Mouse (Mus musculus): ENCODE data around the gene Camk1d. TPM values are rescaled to one million over a fixed set of nuclear protein-coding genes. Genes with fewer than 3 reads are reported as not detected.

Camk1d gene
- total RNA-seq, 2 experiments from 2014 or later, result 99.2 to 101 TPM

GRCm38 (mm10) chr2:5673816-5674215 is 40.5 kb downstream of the Camk1d start:
- no peak for DNase-seq (ENCODE audit: extremely low spot score in 1 of 2, low spot score in 2 of 2)
- intact Hi-C loops (cut with DNase I), result no loop called here

GRCm38 (mm10) chr2:5672906-5673589 is 41.3 kb downstream of the Camk1d start:
- DNase-seq (ENCODE audit: extremely low spot score in 1 of 2, low spot score in 2 of 2), result no peak
- intact Hi-C loops (cut with DNase I), result no loop called here

GRCm38 (mm10) chr2:5670146-5670545 is 44.2 kb downstream of the Camk1d start:
- intact Hi-C loops (cut with DNase I), result no loop called here
- DNase-seq (ENCODE audit: extremely low spot score in 1 of 2, low spot score in 2 of 2), result no peak

GRCm38 (mm10) chr2:5669498-5670040 is 44.7 kb downstream of the Camk1d start:
- DNase-seq (ENCODE audit: extremely low spot score in 1 of 2, low spot score in 2 of 2), result peak in 1 of 2 experiments; percentile 35
- intact Hi-C loops (cut with DNase I), result no loop called here

GRCm38 (mm10) chr2:5668940-5669339 is 45.4 kb downstream of the Camk1d start:
- intact Hi-C loops (cut with DNase I), result no loop called here
- DNase-seq (ENCODE audit: extremely low spot score in 1 of 2, low spot score in 2 of 2), result no peak

- intact Hi-C loops (cut with DNase I), result no loop called here
- no peak for DNase-seq (ENCODE audit: extremely low spot score in 1 of 2, low spot score in 2 of 2)
Measured at GRCm38 (mm10) chr2:5663499-5663898, 50.8 kb downstream of the Camk1d start.

- intact Hi-C loops (cut with DNase I), result no loop called here
- DNase-seq (ENCODE audit: extremely low spot score in 1 of 2, low spot score in 2 of 2), result no peak
Measured at GRCm38 (mm10) chr2:5661946-5662345, 52.4 kb downstream of the Camk1d start.

- intact Hi-C loops (cut with DNase I), result no loop called here
- no peak for DNase-seq (ENCODE audit: extremely low spot score in 1 of 2, low spot score in 2 of 2)
Measured at GRCm38 (mm10) chr2:5658000-5658399, 56.3 kb downstream of the Camk1d start.

GRCm38 (mm10) chr2:5656326-5656725 is 58.0 kb downstream of the Camk1d start:
- DNase-seq (ENCODE audit: extremely low spot score in 1 of 2, low spot score in 2 of 2), result no peak
- intact Hi-C loops (cut with DNase I), result no loop called here

- intact Hi-C loops (cut with DNase I), result no loop called here
- no peak for DNase-seq (ENCODE audit: extremely low spot score in 1 of 2, low spot score in 2 of 2)
Measured at GRCm38 (mm10) chr2:5652071-5652470, 62.2 kb downstream of the Camk1d start.

- DNase-seq (ENCODE audit: extremely low spot score in 1 of 2, low spot score in 2 of 2), result no peak
- intact Hi-C loops (cut with DNase I), result no loop called here
Measured at GRCm38 (mm10) chr2:5651285-5651870, 62.9 kb downstream of the Camk1d start.

- DNase-seq (ENCODE audit: extremely low spot score in 1 of 2, low spot score in 2 of 2), result no peak
- intact Hi-C loops (cut with DNase I), result no loop called here
Measured at GRCm38 (mm10) chr2:5649226-5649625, 65.1 kb downstream of the Camk1d start.

GRCm38 (mm10) chr2:5648764-5649163 is 65.6 kb downstream of the Camk1d start:
- no peak for DNase-seq (ENCODE audit: extremely low spot score in 1 of 2, low spot score in 2 of 2)
- intact Hi-C loops (cut with DNase I), result no loop called here

- no peak for DNase-seq (ENCODE audit: extremely low spot score in 1 of 2, low spot score in 2 of 2)
- intact Hi-C loops (cut with DNase I), result no loop called here
Measured at GRCm38 (mm10) chr2:5646322-5646721, 68.0 kb downstream of the Camk1d start.

GRCm38 (mm10) chr2:5645584-5645983 is 68.7 kb downstream of the Camk1d start:
- DNase-seq (ENCODE audit: extremely low spot score in 1 of 2, low spot score in 2 of 2), result no peak
- intact Hi-C loops (cut with DNase I), result no loop called here

GRCm38 (mm10) chr2:5643937-5644336 is 70.4 kb downstream of the Camk1d start:
- DNase-seq (ENCODE audit: extremely low spot score in 1 of 2, low spot score in 2 of 2), result no peak
- intact Hi-C loops (cut with DNase I), result no loop called here

GRCm38 (mm10) chr2:5643226-5643625 is 71.1 kb downstream of the Camk1d start:
- DNase-seq (ENCODE audit: extremely low spot score in 1 of 2, low spot score in 2 of 2), result no peak
- intact Hi-C loops (cut with DNase I), result no loop called here

GRCm38 (mm10) chr2:5642624-5643023 is 71.7 kb downstream of the Camk1d start:
- no peak for DNase-seq (ENCODE audit: extremely low spot score in 1 of 2, low spot score in 2 of 2)

GRCm38 (mm10) chr2:5641678-5642077 is 72.6 kb downstream of the Camk1d start:
- intact Hi-C loops (cut with DNase I), result no loop called here
- DNase-seq (ENCODE audit: extremely low spot score in 1 of 2, low spot score in 2 of 2), result no peak

More at GRCm38 (mm10) chr2:5642624-5643023, 71.7 kb downstream of the Camk1d start:
- intact Hi-C loops (cut with DNase I), result no loop called here

GRCm38 (mm10) chr2:5640586-5640985 is 73.7 kb downstream of the Camk1d start:
- DNase-seq (ENCODE audit: extremely low spot score in 1 of 2, low spot score in 2 of 2), result no peak
- intact Hi-C loops (cut with DNase I), result no loop called here
